Mouse (Mus musculus): ENCODE data around the gene Maml3.

- TF ChIP-seq HCFC1 (IDR thresholded peaks at IDR 0.05; ENCODE audit: borderline replicate concordance, insufficient read depth, low read length), result no peak
- no peak for TF ChIP-seq CHD2 (IDR thresholded peaks at IDR 0.05; ENCODE audit: low read depth, low read length)
These were observed 97.1 kb downstream of the Maml3 start for GRCm38 (mm10) chr3:52007602-52008252.

Measured in ES-E14 (cell line).